Mouse (Mus musculus) CD4-positive, CD25-positive, alpha-beta regulatory T cell (primary cell): ENCODE data around the gene Sft2d1. TPM values are rescaled to one million over a fixed set of nuclear protein-coding genes. Genes with fewer than 3 reads are reported as not detected.

Source experiments
- polyA plus RNA-seq: library from polyadenylated mRNA; unstranded; fragments of 100-300 nt; shearing (Covaris generic); gene quantifications from one replicate; pipeline ENCODE4 v1.2.1, GENCODE M21; 2017

Gene Sft2d1
- 181 TPM for polyA plus RNA-seq

DNA sequence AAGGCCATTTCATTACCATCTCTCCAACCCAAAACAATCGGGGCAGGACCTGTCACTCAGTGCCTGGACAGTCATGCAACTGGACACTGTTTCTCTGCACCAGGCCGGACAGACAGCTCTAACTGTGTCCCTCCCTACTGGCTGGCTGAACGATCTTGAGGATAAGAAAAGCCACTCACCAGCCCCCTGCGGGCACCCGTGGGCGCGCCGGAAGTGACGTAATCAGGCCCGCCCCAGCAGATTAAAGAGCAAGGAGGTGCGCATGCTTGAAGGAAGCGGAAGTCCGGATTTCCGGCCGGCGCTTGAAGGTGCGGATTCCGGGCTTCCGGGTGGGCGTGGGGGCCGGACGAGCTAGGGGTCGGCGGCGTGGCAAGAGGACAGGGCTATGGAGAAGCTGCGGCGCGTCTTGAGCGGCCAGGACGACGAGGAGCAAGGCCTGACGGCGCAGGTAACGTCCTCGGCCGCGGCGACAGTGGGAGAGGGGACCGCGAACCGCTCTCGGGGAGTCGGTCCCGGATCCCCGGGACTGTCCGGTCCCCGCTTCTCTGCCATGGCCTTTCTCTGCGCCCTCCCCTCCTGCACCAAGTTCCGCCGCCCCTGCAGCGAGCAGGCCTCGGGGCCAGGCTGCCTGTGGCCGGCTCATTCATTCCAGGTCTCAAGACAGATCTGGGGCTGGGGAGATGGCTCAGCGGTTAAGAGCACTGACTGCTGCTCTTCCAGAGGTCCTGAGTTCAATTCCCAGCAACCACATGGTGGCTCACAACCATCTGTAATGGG lies at the start of gene Sft2d1:
TSS of gene Sft2d1 (plus strand) at position 265 of the 777 bp plus-strand sequence.

DNA sequence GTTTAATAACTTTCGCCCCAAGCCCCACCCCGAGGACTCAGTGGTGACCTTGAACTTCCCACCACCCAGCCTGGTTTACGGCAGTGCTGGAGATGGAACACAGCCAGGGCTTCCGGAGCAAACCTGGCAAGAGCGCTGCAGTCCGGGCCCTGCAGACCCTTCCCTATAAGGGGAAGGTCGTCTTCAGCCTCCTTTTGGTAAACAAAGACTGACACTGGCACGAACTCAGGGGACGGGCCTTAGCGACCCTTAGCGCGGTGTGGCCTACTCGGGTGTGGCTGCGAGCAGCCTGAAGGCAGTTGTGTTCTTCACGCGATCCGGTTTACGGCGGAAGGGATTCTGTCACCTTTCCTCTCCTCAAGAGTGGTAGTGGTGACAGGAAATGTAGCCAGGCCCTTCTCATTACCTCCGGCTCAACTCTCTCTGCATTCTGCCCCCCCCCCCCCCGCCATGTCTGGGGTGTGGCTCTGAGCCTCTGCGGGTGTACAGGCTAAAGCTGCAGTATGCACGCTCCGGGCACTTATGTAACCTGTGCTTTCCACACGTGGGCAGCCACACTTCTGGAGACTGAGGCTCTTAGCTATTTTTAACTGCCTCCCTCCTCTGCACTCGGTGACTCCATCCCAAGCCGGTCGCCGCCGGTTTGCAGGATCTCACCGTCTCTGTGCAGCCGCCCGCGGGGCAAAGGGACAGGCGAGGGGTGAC lies 27.9 kb upstream of the Sft2d1 start, which contains the start of gene Mpc1:
TSS of gene Mpc1 (plus strand) at position 84 of the 705 bp plus-strand sequence.

DNA sequence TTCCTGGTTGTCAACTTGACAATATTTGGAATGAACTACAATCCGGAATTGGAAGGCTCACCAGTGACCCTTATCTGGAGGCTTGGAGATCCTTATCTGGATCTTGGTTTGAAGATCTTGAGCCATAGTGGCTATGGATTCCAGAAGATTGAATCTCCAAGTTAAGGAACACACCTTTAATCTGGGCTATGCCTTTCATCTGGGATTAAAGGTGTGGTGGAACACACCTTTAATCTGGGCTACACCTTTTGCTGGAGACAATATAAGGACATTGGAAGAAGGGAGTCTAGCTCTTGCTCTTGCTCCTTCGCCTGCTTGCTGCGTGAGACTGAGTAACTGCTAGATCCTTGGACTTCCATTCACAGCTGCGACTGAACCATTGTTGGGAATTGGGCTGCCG lies 26.3 kb downstream of the Sft2d1 start, which contains the start of gene Prr18:
TSS of gene Prr18 (plus strand) at position 301 of the 400 bp plus-strand sequence.

DNA sequence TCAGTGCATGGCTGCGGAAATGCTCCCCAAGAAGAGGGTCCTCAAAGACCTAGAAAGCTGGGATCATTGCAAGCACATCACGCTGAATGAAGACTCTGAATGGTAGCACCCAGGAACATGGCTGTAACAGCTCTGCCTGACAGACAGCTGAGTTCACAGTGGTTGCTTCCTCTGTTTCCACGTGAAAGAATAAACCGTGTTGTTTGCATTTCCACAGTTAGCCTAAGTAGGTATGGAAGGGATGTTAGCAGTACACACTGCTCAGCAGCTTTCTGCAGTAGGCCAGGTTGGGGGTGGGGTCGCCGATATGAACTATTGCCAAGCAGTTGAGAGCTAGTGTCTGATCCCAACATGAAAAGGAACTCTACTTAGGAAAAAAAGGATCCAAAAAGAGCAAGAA lies 44.8 kb downstream of the Sft2d1 start, which contains the start of gene T2:
TSS of gene T2 (plus strand) at position 301 of the 400 bp plus-strand sequence.

Other genes with a start within 250 kb of the Sft2d1 start
- gene Gm49673, start 163.3 kb upstream of the Sft2d1 start, polyA plus RNA-seq: 0.19 TPM
- gene Rnaset2a, start 163.0 kb upstream of the Sft2d1 start, polyA plus RNA-seq: 82.4 TPM
- 20.8 TPM for gene Fgfr1op, start 145.6 kb upstream of the Sft2d1 start, polyA plus RNA-seq
- gene Ccr6, start 75.1 kb upstream of the Sft2d1 start, polyA plus RNA-seq: 41.0 TPM
- 164 TPM for gene Mpc1, start 28.2 kb upstream of the Sft2d1 start, polyA plus RNA-seq
- 0.14 TPM for gene Prr18, start 26.4 kb downstream of the Sft2d1 start, polyA plus RNA-seq
- gene T2, start 44.9 kb downstream of the Sft2d1 start, polyA plus RNA-seq: 0.29 TPM
- gene T, start 123.3 kb downstream of the Sft2d1 start, polyA plus RNA-seq: not detected
- not detected for gene Pde10a, start 214.3 kb downstream of the Sft2d1 start, polyA plus RNA-seq